Mouse (Mus musculus) monocyte, adult 5-6 weeks (primary cell): ENCODE measurements around the gene Mybphl. TPM values are rescaled to one million over a fixed set of nuclear protein-coding genes. Genes with fewer than 3 reads are reported as not detected.

Source experiments
- ATAC-seq: fragments of 153-309, 156-312 bp; replicated peaks from 2 replicates; pipeline ENCODE4 v1.8.0; 2017; ENCODE audit warnings: mild to moderate bottlenecking; ENCODE audit not compliant: low TSS enrichment, insufficient number of reproducible peaks, severe bottlenecking, poor library complexity, low FRiP score
- total RNA-seq: library from RNA; stranded (forward); fragments of 200-1000, 200-491, 200-594 nt; gene quantifications from 3 replicates; pipeline ENCODE4 v1.2.3, GENCODE M21; 2017

Gene Mybphl
- total RNA-seq, 1 experiment from 2014 or later, result not detected

GRCm38 (mm10) chr3:108367173-108367572, 2.5 kb downstream of the Mybphl start:
- ATAC-seq, result no peak

- ATAC-seq, result no peak
These were observed 3.1 kb downstream of the Mybphl start for GRCm38 (mm10) chr3:108367828-108368227.

GRCm38 (mm10) chr3:108368721-108369120, 4.0 kb downstream of the Mybphl start:
- ATAC-seq, result no peak

- ATAC-seq, result no peak
These were observed 7.6 kb downstream of the Mybphl start for GRCm38 (mm10) chr3:108372274-108372673.

- ATAC-seq, result no peak
These were observed 8.0 kb downstream of the Mybphl start for GRCm38 (mm10) chr3:108372691-108373090.

- ATAC-seq, result no peak
These were observed 14.4 kb downstream of the Mybphl start for GRCm38 (mm10) chr3:108378875-108379663.

GRCm38 (mm10) chr3:108380695-108381094, 16.0 kb downstream of the Mybphl start:
- ATAC-seq, result no peak

GRCm38 (mm10) chr3:108381945-108382875, 17.5 kb downstream of the Mybphl start:
- ATAC-seq, result no peak

GRCm38 (mm10) chr3:108383485-108384354, 19.0 kb downstream of the Mybphl start, which contains the start of gene Psrc1:
Gene Psrc1 (plus strand): TSS chr3:108383839.
- peak; percentile 62 for ATAC-seq

GRCm38 (mm10) chr3:108384425-108384824, 19.7 kb downstream of the Mybphl start:
- no peak for ATAC-seq

GRCm38 (mm10) chr3:108386186-108386585, 21.5 kb downstream of the Mybphl start:
- no peak for ATAC-seq

GRCm38 (mm10) chr3:108389111-108389545, 24.4 kb downstream of the Mybphl start:
- ATAC-seq, result peak; percentile 95

- no peak for ATAC-seq
These were observed 27.6 kb downstream of the Mybphl start for GRCm38 (mm10) chr3:108392299-108392698.

- no peak for ATAC-seq
These were observed 28.1 kb downstream of the Mybphl start for GRCm38 (mm10) chr3:108392793-108393192.

- ATAC-seq, result no peak
These were observed 33.6 kb downstream of the Mybphl start for GRCm38 (mm10) chr3:108398281-108398680.

GRCm38 (mm10) chr3:108400442-108400841, 35.7 kb downstream of the Mybphl start:
- ATAC-seq, result no peak

GRCm38 (mm10) chr3:108401692-108402527, 37.2 kb downstream of the Mybphl start:
- peak; percentile 69 for ATAC-seq

- ATAC-seq, result no peak
These were observed 37.8 kb downstream of the Mybphl start for GRCm38 (mm10) chr3:108402528-108402920.
